27 mouse cellular contexts compared by ENCODE assay signal in the genomic region with DNA sequence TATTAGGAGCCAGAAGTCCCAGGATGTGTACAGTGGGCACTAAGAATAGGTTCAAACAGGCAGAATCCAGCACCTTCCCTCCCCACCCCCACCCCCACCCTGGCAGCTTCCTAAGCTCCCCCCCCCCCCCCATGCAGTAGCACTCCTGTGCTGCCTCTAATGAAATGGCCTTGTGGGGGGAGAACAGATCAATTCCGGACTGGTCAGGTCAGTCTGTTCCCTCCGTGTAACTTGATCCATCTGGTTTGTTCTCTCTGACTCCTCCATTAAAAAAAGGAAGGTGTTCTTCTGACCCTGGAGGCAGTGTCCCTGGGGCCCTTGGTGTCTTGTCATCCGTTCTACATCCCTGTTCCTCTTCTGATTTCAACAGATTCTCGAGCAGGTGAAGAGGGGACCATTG.
DNase-seq lines count a peak whose midpoint lies in the region; ATAC-seq lines count a peak whose summit lies in the region.
"Had no signal": no experiment of that assay in that cellular context is flagged by ENCODE, and none has a peak within 500 bp of the region (broad histone marks: within the 10 kb centered on the region; RNA-seq: fewer than 3 reads in every experiment).

No protein-coding gene starts in this region.

- peaks cover 17% of the 10 kb centered on the region for H3K4me1 ChIP-seq in kidney, embryonic 14.5 days (ENCODE audit: control insufficient read depth, insufficient read depth, low read length)
- H3K4me1 ChIP-seq in neural tube, embryonic 11.5 days (ENCODE audit: control insufficient read depth, insufficient read depth, low read length), result peaks cover 10% of the 10 kb centered on the region; the same call in 1 of the 2 replicates
- H3K4me1 ChIP-seq in limb, embryonic 11.5 days (ENCODE audit: control insufficient read depth, insufficient read depth, low read length), result peaks cover 17% of the 10 kb centered on the region

- DNase-seq in embryo, embryonic 10 days (ENCODE audit: low spot score), result peak; percentile 34
- DNase-seq in embryo, embryonic 9.5 days (ENCODE audit: extremely low spot score), result no peak
- no peak for DNase-seq in kidney, adult 9 months
- DNase-seq in neural tube, embryonic 11.5 days (ENCODE audit: low spot score), result no peak
- no peak for DNase-seq in neural tube, embryonic 10.5 days (ENCODE audit: extremely low spot score, low spot score)
- no peak for DNase-seq in limb, embryonic 11.5 days (ENCODE audit: low spot score)
- DNase-seq in thymus, postnatal 0 days (ENCODE audit: low spot score), result no peak
- DNase-seq: adrenal gland, postnatal 36 days; cerebellum, adult 9-10 months; gastrocnemius, postnatal 14 days; heart, adult 18-20 months; heart, postnatal 36 days; kidney, postnatal 14 days; lung, embryonic 14.5 days; right cerebral cortex, adult 18-20 months; right cerebral cortex, postnatal 4 days; thymus, postnatal 25 days had no signal

- H3K27me3 ChIP-seq in kidney, embryonic 14.5 days (ENCODE audit: control insufficient read depth, insufficient read depth, low read length), result no peaks in the 10 kb centered on the region; the same call in none of the 2 replicates
- H3K27me3 ChIP-seq in neural tube, embryonic 11.5 days (ENCODE audit: control insufficient read depth, insufficient read depth, low read length), result no peaks in the 10 kb centered on the region
- H3K27me3 ChIP-seq in limb, embryonic 11.5 days (ENCODE audit: control insufficient read depth, insufficient read depth, low read length), result no peaks in the 10 kb centered on the region
- H3K27me3 ChIP-seq: neural tube, embryonic 12.5 days had no signal

- 6% methylated on average over 4 of the region's 4 CpGs for WGBS in kidney, embryonic 14.5 days
- 26% methylated on average over 4 of the region's 4 CpGs for WGBS in neural tube, embryonic 11.5 days
- 3% methylated on average over 4 of the region's 4 CpGs for WGBS in limb, embryonic 11.5 days

- no peaks in the 10 kb centered on the region for H3K36me3 ChIP-seq in kidney, embryonic 14.5 days (ENCODE audit: control insufficient read depth, insufficient read depth, low read length)
- no peaks in the 10 kb centered on the region for H3K36me3 ChIP-seq in neural tube, embryonic 11.5 days (ENCODE audit: control insufficient read depth, insufficient read depth, low read length)
- no peaks in the 10 kb centered on the region for H3K36me3 ChIP-seq in limb, embryonic 11.5 days (ENCODE audit: control insufficient read depth, insufficient read depth, low read length)
- H3K36me3 ChIP-seq: heart, embryonic 13.5 days; limb, embryonic 15.5 days had no signal

- H3K4me3 ChIP-seq in kidney, embryonic 14.5 days (ENCODE audit: low read length), result no peak overlapping the region
- H3K4me3 ChIP-seq in neural tube, embryonic 11.5 days (ENCODE audit: low read depth, low read length), result no peak overlapping the region
- no peak overlapping the region for H3K4me3 ChIP-seq in limb, embryonic 11.5 days (ENCODE audit: low read depth, low read length)
- H3K4me3 ChIP-seq: embryonic facial prominence, embryonic 10.5 days; heart, embryonic 13.5 days; layer of hippocampus, adult 2 months; limb, embryonic 15.5 days; megakaryocyte, embryonic 14.5 days; neural tube, embryonic 12.5 days had no signal

- ATAC-seq in kidney, embryonic 14.5 days (ENCODE audit: low FRiP score, low TSS enrichment), result peak; percentile 71; the same call in 1 of the 2 replicates
- ATAC-seq in neural tube, embryonic 11.5 days (ENCODE audit: insufficient read depth, low FRiP score, low TSS enrichment), result no peak
- ATAC-seq in limb, embryonic 11.5 days (ENCODE audit: insufficient number of reproducible peaks, low FRiP score, low TSS enrichment, low read depth), result no peak
- ATAC-seq: hindbrain, postnatal 0 days; intestine, embryonic 16.5 days had no signal

- no peak overlapping the region for H3K4me2 ChIP-seq in kidney, embryonic 14.5 days (replicated peaks; ENCODE audit: low read depth, low read length)
- H3K4me2 ChIP-seq in neural tube, embryonic 11.5 days (ENCODE audit: low read depth), result no peak overlapping the region
- H3K4me2 ChIP-seq in limb, embryonic 11.5 days (ENCODE audit: low read depth, severe bottlenecking), result peak overlapping the region; percentile 3; the same call in 1 of the 2 replicates
- H3K4me2 ChIP-seq: heart, embryonic 13.5 days; limb, embryonic 15.5 days; lung, embryonic 14.5 days; neural tube, embryonic 12.5 days had no signal

- H3K9me3 ChIP-seq in kidney, embryonic 14.5 days (ENCODE audit: control insufficient read depth, low read length), result no peaks in the 10 kb centered on the region
- no peaks in the 10 kb centered on the region for H3K9me3 ChIP-seq in neural tube, embryonic 11.5 days (ENCODE audit: control insufficient read depth, low read length)
- no peaks in the 10 kb centered on the region for H3K9me3 ChIP-seq in limb, embryonic 11.5 days (ENCODE audit: control insufficient read depth, low read length)
- H3K9me3 ChIP-seq: embryonic facial prominence, embryonic 10.5 days; heart, embryonic 13.5 days; limb, embryonic 15.5 days; megakaryocyte, embryonic 14.5 days; neural tube, embryonic 12.5 days had no signal

- no peak overlapping the region; the same call in 1 of the 2 replicates for H3K27ac ChIP-seq in kidney, embryonic 14.5 days (ENCODE audit: low read depth, low read length)
- H3K27ac ChIP-seq in neural tube, embryonic 11.5 days (ENCODE audit: low read depth, low read length), result 0 out of 2 replicates have a peak overlapping the region, but pooled peaks have one; percentile 20
- H3K27ac ChIP-seq in limb, embryonic 11.5 days (replicated peaks; ENCODE audit: low read depth, low read length), result no peak overlapping the region
- H3K27ac ChIP-seq: embryonic facial prominence, embryonic 10.5 days; heart, embryonic 13.5 days; hindbrain, postnatal 0 days; layer of hippocampus, adult 2 months; limb, embryonic 15.5 days; liver, embryonic 14.5 days; neural tube, embryonic 12.5 days had no signal

- no peak overlapping the region for H3K9ac ChIP-seq in kidney, embryonic 14.5 days (ENCODE audit: low read depth, low read length)
- no peak overlapping the region for H3K9ac ChIP-seq in neural tube, embryonic 11.5 days (ENCODE audit: low read length)
- no peak overlapping the region for H3K9ac ChIP-seq in limb, embryonic 11.5 days (ENCODE audit: low read length)
- H3K9ac ChIP-seq: heart, embryonic 13.5 days; limb, embryonic 15.5 days; liver, embryonic 14.5 days; lung, embryonic 14.5 days; neural tube, embryonic 12.5 days had no signal
